Mouse (Mus musculus): ENCODE results near the gene Acer2.
A peak's percentile ranks its signal among the peaks of the same experiment; 100 is the strongest.
"Not testable (repeated sequence)": the region's sequence is repeated elsewhere in the genome, so short reads cannot be mapped to it uniquely, and the experiment has no call there.

The Acer2 gene

DNA sequence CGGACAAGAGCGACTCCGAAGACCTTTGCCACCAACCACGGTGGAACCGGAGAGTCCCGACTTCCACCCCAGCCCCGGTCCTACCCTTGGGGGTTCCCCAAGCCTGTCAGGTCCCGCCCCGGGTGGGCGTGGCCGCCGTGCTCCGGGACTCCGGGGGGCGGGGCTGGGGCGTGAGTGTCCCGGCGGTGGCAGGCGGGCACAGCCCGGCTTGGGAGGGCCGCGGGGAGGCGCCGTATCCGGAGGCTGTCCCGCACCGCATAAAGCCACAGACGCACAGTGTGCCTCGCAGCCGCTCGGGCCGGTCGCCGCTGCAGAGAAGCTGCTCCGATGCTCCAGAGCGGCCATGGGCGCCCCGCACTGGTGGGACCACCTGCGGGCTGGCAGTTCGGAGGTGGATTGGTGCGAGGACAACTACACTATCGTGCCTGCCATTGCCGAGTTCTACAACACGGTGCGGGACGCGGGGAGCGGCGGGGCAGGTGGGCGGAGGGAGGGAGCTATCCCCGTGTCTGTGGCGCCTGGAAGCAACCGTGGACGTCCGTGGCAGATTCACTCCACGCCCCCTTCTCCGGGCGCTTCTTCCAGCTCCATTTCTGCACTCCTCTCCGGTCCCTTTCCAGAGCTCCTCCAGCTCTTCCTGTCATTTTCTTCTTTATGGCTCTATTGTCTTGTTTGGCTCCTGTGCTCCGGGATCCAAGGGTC, at the start of gene Acer2:
Gene Acer2 (plus strand): TSS at position 251 of the 702 bp plus-strand sequence.
- peak; percentile 89 for DNase-seq (ENCODE audit: low spot score)

DNA sequence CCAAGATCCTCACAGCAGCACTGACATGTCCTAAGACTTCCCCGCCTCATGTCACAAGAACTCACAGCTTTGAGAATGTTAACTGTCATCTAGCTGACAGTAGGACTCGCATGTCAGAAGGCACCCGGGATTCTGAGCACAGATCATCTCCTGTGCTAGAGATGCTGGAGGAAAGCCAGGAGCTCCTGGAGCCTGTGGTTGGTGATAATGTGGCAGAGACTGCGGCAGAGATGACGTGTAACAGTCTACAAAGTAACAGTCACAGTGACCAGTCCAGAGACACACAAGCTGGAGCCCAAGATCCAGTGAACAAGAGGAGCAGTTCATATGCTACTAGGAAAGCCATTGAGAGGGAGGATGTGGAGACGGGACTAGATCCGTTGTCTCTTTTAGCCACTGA, 49.1 kb upstream of the Acer2 start:
- no peak for DNase-seq (ENCODE audit: low spot score)

DNA sequence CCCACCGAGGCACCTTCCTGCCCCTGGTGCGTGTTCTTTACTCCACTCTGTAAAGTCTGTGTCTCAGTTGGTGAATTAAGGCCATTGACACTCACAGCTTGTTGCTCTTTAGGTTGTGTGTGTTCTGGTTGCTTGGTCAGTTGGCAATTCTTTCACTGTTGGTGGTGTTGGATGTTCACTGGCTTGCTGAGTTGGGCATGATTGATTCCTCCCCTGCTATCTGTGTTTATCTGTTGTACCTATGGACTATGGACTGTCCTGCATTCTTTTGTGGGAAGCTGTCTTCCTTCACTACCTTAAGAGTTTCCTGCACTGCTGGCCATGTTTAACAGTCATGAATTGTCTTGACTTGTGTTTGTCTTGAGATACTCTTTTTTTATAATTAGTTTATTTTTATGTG, 42.3 kb upstream of the Acer2 start:
- no peak for DNase-seq (ENCODE audit: low spot score)

DNA sequence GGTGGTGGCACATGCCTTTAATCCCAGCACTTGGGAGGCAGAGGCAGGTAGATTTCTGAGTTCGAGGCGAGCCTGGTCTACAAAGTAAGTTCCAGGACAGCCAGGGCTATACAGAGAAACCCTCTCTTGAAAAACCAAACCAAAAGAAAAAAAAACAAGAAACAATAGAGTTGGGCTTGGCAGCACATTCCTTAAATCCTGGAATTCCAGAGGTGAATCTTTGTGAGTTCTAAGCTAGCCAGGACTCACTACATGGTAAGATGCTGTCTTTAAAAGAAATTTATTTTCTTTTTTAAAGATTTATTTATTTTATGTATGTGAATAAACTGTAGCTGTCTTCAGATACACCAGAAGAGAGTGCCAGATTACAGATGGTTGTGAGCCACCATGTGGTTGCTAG, 33.1 kb upstream of the Acer2 start:
- not testable (repeated sequence) for DNase-seq (ENCODE audit: low spot score)

DNA sequence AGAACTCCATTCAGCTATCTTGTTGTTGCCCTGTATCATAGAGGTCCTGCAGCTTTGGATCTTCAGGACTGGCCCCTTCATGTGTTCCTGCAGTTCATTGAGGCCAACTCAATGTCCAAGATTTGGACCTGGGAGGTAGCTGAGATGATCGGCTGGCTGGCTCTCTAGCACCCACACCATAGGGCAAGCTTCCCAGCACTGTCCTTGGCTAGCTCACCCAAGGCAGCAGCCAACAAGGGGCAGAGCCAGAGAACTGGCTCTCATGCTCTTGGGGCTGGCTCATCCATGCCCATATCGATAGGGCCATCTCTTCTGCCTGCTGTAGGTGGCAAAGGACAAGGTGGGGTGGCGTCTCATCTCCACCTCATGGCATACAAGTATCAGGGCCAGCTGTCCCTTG, 28.8 kb upstream of the Acer2 start:
- DNase-seq (ENCODE audit: low spot score) = no peak

DNA sequence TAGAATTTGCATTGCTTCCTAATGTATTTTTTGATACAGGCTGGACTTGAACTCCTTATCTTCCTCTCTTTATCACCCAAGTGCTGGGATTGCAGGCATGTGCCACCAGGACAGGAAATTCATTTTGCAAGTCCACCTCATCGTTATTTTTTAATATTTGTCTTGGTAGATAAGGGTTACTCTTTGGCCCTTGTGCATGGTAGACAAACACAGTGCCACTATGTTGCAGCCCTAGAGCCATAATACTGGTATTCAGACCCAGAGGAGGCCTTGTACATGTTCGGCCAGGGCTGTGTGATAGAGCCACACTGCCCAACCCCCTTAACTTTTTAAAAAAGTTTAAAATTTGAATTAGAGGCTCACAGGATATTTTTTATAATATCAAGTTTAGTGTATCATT, 26.9 kb upstream of the Acer2 start:
- no peak for DNase-seq (ENCODE audit: low spot score)

DNA sequence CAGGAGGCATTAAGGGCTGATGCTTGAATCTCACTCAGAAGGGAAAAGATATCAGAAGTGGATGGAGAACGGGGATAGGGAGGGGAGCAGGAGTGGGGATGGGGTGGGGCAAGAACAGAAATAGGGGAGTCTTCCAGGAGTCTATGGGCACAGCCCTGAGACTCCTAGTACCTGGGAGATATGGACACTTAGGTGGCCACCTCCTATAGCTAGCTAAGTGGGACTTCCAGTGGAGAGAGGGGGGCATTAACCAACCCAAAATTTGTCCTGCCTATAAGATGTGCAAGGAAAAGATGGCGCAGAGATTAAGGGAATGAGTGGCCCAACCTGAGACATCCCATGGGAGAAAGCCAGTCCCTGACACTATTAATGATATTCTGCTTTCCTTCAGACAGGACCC, 22.9 kb upstream of the Acer2 start:
- DNase-seq (ENCODE audit: low spot score) = no peak

DNA sequence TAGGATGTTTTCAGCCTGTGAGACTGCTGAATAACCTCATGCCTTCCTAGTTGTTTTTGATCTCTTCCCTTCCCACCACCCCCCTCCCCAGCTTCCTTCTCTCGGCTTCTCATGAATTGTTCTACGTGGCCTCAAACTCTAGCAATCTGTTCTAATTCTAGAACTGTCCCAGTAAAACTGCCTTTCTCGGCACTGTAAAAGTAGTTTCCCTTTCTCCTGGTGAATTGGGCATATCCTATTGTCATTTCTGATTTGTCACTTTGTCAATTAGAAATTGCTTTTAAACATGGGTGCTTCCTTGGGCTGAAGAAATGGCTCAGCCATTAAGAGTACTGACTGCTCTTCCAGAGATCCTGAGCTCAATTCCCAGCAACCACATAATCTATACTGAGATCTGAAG, 22.2 kb upstream of the Acer2 start:
- DNase-seq (ENCODE audit: low spot score) = no peak

DNA sequence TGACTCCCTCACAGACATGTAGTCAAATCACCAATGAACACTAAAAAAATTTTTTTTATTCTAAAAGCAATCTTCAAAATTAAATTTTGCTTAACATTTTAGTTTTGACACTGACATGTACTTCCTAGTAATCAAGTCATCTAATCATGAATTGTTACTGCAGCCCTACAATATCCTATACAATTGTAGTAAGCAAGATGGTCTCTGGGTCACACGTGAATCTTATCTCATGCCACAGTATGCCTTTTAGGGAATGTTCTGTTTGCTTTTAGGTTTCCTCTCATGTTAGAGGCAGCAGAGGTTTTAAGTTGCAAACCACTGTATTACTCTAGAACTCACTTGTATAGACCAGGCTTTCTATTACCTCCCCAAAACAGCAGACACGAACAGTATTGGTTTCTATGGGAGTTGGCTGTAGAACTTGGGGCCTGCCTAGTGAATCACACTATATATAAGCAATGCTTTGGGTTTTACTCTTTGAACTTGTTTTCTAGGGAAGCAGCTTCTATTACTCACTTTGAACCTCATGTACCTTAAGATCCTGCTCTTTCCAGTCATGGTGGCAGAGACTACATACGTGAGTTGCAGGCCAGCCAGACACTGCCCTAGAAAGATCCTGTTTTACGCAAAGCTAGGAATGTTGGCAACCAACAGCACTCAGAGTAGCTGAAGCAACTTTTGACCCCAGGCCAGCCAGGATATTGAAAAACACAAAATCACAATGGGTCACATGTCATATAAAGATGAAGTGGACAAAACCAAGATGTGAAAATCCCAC, 21.2 kb upstream of the Acer2 start:
- DNase-seq (ENCODE audit: low spot score) = no peak

DNA sequence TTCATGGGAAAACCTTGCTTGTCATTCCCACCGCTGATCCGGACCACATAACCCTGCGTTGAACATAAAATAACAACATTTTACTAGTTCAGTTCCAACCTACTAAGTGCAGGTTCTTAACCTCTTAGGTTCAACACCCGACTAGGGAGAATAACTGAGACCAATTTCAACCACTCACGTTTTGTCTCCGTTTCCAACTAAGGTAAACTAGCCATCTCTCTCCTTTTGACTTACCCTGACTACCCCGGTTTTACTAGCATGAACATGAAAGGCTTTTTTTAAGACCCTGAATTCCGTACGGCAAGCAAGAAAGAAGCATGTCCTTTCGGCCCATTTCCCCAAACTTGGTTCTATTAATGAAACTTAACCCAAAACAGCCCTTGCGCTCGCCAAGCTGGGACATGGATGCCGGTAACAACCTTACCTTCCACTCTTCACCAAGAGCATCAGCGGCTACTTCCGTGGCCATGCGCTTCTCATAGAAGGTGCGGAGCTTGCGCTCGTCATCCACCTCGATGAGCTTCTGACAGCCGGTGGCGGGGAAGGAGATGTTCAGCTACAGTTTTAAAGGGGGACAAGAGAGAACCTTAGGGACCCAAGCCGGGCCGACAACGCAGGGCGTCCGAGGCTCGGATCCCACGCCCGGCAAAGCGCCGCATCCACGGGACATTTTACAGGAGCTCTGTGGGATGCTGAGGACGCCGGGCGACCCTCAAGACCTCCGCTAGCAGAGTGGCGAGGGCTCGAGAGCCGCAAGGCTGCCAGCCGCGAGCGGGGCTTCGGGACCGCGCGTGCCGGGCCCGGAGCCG, 17.7 kb upstream of the Acer2 start:
- DNase-seq (ENCODE audit: low spot score) = no peak

DNA sequence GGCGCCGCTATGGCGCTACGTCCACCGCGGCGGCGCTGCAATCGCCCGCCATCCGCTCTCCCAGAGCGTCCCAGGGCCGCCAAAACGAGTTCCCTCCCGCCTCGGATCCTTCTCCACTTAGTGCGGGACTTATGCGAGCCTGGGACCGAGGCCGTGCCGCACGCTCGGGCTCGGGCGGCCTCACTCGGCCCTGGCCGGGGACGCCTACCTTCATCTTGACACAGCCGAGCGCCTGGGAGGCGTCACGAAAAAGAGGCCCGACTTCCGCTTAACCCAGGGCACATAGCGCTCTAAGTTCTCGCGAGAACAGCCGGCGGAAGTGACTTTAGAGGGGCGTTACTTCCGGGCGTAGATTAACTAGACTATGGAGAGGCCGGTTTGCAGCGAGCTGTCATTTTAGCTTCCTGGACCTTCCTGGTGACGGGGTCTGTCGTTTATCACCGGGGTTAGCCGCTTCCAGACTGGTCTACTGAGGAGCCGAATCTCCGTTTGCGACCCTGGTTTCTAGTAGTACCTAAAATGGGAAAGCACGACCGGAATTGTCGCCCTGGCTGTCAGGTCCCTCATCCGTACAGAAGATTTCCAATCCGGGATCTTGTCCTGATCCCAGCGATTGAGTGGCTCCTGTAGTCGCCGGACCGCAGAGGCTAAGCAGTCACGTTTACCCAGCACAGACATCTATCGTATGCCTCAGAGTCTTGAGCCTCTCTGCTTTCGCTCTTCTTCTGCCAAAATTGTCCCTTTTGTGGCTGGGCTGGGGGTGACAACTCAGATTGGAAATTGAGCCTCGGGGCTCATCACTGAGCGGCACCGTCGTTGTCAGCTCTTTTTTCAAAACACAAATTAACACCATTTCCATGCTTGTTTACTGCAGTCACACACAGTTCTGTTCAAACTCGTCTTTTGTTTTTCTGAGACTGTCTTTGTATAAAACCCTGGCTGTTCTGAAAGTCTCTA, 16.8 kb upstream of the Acer2 start, which contains the start of gene Rps6:
Gene Rps6 (minus strand): TSS at position 300 of the 957 bp plus-strand sequence.
- DNase-seq (ENCODE audit: low spot score) = peak; percentile 92

DNA sequence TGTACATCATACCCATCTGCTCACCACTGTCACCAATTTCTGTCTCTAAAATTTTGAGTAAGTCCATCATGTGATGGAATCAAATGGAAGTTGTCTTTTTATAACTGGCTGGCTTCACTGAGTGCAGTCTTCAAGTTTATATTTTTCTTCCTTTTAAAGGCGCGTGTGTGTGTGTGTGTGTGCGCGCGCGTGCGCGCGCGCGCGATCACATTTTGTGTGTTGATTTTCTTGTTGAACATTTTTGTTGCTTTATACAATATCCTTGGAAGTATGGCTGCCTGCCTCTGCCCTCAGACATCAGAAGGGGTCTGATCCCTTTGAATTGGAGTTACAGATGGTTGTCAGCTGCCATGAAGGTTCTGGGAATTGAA, 16.1 kb upstream of the Acer2 start:
- DNase-seq (ENCODE audit: low spot score) = no peak

DNA sequence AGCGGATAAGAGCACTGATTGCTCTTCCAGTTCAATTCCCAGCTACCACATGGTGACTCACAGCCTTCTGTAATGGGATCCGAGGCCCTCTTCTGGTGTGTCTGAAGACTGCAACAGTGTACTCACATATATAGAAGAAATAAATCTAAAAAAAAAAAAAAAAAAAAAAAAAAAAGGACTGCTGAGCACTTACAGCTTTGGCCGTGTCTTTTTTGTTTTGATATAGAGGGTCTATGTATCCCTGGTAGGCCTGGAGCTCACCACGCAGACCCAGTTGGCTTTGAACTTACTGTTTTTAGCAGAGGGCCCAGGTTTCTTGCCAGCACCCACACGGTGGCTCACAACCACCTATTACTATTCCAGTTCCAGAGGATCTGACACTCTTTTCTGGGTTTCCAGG, 10.1 kb upstream of the Acer2 start:
- no peak for DNase-seq (ENCODE audit: low spot score)

DNA sequence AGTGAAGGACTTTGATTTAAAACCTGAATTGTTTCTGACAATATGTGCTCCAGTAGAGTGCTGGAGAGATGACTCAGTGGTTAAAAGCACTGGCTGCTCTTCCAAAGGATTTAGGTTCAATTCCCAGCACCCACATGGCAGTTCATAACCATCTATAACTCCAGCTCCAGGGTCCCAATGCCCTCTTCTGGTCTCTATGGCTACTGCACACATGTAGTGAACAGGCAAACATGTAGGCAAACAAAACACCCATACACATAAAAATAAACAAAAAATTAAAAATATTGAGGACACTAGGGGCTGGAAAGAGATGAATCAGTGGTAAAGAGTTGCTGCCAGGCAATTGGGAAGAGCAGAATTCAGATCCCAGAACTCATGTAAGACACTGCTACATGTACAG, 2.2 kb upstream of the Acer2 start:
- no peak for DNase-seq (ENCODE audit: low spot score)

DNA sequence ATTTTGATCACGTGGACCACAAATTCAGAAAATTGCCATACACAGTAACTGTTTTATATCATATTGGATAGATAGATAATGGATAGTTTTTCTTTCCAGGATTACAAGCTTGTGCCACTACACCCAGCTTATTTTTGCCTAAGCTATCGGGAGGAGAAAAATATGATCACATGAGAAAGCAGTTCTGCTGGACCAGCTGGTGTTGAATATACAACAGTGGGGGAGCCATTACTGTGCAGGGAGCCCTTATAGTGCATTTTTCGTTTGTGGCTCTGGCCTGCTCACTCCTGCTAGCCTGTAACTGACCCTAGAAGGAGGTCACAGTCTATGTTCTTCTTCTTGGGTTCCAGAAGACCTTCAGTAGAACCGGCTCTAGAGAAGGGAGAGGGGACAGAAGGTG, 1.1 kb upstream of the Acer2 start:
- no peak for DNase-seq (ENCODE audit: low spot score)

DNA sequence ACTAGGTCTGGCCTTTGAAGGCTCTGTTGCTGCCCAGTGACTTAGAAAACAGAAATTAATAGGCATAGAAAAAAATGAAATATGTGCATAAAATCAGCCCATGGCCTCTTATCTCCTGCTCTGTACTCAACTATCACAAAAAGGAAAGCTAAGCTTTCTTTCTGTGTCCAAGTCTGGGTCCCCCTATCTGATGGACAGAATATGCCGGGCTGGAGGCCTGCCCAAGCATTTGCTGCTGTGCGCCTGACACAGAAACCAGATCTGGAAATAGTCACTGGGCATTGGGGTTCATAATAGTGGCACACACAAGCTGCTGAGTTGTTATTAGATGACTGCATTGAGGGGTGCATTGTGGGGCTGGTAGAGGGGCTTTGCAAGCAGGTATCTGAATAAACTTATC, 5.3 kb downstream of the Acer2 start:
- DNase-seq (ENCODE audit: low spot score) = no peak

DNA sequence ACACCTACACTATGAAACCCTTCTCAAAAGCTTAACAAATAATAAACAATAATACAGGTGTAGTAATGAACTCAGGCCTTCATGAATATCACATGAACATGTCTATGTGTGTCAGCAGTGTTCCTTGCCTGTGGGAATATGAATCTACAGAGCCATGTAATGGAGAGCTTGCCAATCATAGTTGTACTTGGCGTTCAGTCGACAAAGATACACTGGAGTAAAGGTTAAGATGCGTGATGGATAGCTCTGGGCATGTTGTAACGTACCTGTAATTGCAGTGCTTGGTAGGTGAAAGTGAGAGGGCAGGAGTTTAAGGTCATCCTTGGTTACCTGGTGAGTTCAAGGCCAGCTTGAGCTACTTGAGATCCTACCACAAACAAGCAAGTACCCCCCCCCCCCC, 7.0 kb downstream of the Acer2 start:
- DNase-seq (ENCODE audit: low spot score) = no peak

DNA sequence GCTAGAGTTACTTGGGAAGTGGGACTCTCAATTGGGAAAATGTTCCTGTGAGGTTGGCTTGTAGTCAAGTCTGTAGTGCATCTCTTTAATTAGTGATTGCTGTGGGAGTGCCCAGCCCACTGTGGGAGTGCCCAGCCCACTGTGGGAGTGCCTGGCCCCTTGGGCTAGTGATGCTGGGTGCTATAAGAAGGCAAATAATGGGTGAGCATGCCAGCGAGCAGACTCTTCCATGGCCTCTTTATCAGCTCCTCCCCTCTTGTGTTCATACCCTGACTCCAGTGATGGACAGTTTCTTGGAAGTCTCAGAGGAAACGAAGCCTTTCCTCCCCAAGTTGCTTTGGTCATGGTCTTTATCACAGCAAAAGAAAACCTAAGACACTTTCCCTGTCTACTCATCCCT, 8.2 kb downstream of the Acer2 start:
- no peak for DNase-seq (ENCODE audit: low spot score)

DNA sequence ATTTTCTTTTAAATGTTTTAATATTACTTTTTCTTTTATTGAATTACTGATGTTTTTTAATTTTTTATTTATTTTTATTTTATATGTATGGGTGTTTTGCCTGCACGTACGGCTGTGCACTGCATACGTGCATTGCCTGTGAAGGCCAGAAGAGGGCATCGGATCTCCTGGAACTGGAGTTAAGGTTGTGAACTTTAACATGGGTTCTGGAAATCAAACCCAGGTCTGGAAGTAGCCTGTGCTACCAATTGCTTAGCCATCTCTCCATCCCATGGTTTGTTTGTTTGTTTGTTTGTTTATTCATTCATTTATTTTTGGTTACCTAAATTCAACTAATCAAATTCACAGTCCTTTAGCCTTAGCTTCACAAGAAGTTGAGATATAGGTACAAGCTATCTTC, 10.7 kb downstream of the Acer2 start:
- no peak for DNase-seq (ENCODE audit: low spot score)

DNA sequence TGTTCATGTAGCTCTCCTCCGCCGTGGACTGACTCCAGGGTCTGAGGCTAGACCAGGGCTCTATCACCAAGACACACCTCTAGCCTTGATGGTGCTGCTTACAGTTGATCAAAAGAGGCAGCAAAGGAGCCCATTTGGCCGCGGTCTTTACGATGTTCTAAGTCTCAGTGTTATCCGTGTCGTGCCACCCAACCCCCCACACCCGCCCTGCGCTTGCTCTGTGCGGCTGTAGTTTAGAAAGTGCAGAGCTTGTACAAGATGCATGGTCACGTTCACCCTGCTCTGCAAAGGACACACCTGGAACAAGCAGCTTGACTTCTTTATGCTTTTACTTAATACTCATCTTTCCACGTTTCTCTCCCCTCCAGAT, 11.6 kb downstream of the Acer2 start:
- no peak for DNase-seq (ENCODE audit: low spot score)

DNA sequence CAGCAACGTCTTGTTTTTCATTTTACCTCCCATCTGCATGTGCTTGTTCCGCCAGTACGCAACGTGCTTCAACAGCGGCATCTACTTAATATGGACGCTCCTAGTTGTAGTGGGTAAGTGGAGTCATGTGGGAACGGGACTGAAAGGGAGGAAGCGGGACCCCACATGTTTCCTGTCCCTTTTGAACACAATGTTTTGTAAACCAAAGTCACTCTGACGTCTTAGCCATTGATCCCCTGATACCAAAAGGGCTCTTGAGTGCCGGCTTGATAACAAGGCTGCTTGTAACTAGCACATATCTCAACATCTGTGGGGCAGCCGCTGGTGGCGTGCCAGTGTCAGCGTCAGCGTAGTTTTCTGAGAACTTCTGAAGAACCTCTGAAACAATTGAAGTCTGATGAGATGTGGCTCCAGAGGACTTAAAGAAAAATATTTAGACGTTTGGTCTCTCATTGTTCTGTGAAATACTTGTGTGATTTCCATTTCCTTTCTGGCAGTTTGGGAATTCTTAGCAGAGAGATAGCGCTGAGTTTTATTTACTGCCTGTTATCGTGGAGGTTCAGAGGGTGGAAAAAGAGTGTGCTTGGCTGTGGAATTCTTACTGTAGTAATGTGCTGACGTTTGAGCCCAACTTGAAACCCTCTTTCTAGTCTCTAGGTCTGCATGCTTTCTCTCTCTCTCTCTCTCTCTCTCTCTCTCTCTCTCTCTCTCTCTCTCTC, 12.1 kb downstream of the Acer2 start:
- no peak for DNase-seq (ENCODE audit: low spot score)

All from ovary, adult 18-20 months (tissue).